Mouse (Mus musculus): Measurements from ENCODE around the gene Nod2.

DNA sequence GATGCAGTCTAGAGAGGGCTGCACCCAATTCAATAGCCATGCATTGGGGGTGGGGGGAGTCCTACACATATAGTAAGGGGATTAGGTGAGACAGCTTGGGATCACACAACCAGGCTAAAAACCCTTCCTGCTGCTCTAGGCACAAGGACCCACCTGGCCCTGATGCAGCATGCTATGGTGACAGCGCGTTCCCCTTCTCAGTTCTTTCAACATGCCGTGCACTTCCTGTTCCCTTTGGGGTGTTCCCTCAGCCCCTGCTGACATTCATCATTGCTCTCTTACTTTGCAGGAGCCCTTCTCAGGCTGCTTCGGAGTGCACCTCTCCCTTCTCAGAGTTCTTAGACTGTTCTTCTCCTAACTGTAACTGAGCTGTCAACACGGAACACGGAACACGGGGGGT lies 47.2 kb downstream of the Nod2 start:
- TF ChIP-seq CTCF (IDR thresholded peaks at IDR 0.05; ENCODE audit: control insufficient read depth, insufficient read depth, insufficient replicate concordance, low read depth, low read length) (no peak), POLR2A (IDR thresholded peaks at IDR 0.05; ENCODE audit: control insufficient read depth, low read depth, low read length) (no peak)

Measured in testis, adult 2 months (tissue).